Mouse (Mus musculus) small intestine, adult 2 months (tissue): Measurements from ENCODE around the gene Nus1. TPM values are rescaled to one million over a fixed set of nuclear protein-coding genes. Genes with fewer than 3 reads are reported as not detected.

ENCODE experiments used
- H3K27ac ChIP-seq: fragments of 200-500 bp; 2 replicates; pipeline ENCODE4 v1.5.1; 2012; ENCODE audit warnings: low read depth, low read length, control low read depth, inconsistent platforms; ENCODE audit not compliant: insufficient read depth
- H3K27me3 ChIP-seq: fragments of 200-500 bp; 2 replicates; pipeline ENCODE4 v1.6.1; 2012; ENCODE audit warnings: mild to moderate bottlenecking, moderate library complexity, low read length, inconsistent platforms; ENCODE audit not compliant: control insufficient read depth, insufficient read depth
- H3K36me3 ChIP-seq: fragments of 200-500 bp; 2 replicates; pipeline ENCODE4 v1.6.1; 2012; ENCODE audit warnings: mild to moderate bottlenecking, low read length, control low read depth, inconsistent platforms; ENCODE audit not compliant: control insufficient read depth, insufficient read depth
- H3K4me1 ChIP-seq: fragments of 200-500 bp; 2 replicates; pipeline ENCODE4 v1.6.1; 2012; ENCODE audit warnings: low read length, inconsistent platforms, mixed read lengths; ENCODE audit not compliant: control insufficient read depth, insufficient read depth, insufficient read length
- H3K4me3 ChIP-seq: fragments of 200-500 bp; 2 replicates; pipeline ENCODE4 v1.5.1; 2012; ENCODE audit warnings: low read depth, mild to moderate bottlenecking, control low read depth, inconsistent platforms, low read length, moderate library complexity
- CTCF ChIP-seq: fragments of 200-500 bp; IDR thresholded peaks from 2 replicates; pipeline ENCODE4 v1.5.1; 2012; ENCODE audit warnings: low read depth, mild to moderate bottlenecking, control low read depth, inconsistent platforms, low read length, moderate library complexity, mixed read lengths; ENCODE audit not compliant: insufficient replicate concordance, insufficient read length; ENCODE audit errors: extremely low read depth
- POLR2A ChIP-seq: fragments of 200-500 bp; IDR thresholded peaks from 2 replicates; pipeline ENCODE4 v1.6.1; 2012; ENCODE audit warnings: low read depth, mild to moderate bottlenecking, control low read depth, inconsistent platforms, low read length, moderate library complexity
- WGBS: fragments of 180-500 bp; shearing (Covaris S2); methylation state at CpG from one replicate; pipeline ENCODE4 v1.1.7; 2018; 5-methylcytosine and 5-hydroxymethylcytosine counted together
- polyA plus RNA-seq: library from polyadenylated mRNA; depleted of rRNA; stranded (reverse); fragments of >200 nt; gene quantifications from 2 replicates; pipeline ENCODE4 v1.2.3, GENCODE M21; 2012; rRNA removed

Gene Nus1
- polyA plus RNA-seq, 1 experiment = 25.2 TPM

DNA sequence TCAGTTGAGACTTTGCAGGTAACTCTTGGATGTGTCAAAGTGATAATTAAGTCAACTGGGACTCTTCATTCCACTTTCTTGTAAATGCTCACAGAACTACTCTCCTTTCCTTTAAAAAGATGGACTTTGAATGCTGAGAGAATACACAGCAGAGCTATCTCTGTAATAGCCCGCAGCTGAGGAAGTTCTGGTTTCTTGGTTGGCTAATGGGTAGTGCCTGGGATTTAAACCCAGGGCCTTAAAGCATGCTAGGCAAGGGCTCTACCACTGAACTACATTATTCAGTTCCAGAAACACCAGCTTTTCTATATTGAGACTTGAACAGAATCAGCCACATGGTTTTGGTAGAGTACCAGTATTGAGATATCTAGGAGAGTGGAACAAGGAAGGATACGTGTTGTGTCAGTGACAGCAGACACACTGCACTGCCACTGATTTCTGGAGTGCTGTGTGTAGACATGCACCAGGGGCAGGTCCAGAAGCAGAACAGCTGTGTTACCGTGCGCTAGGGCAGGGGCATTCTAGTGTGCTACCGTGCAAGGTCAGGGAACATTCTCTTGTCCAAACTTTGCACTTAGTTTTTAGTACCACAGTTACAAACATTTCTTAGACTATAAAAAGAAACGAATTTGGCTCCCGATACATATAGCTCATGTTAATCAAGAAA is 9.1 kb downstream of the Nus1 start:
- no peak for TF ChIP-seq CTCF
- TF ChIP-seq POLR2A = no peak
- Histone ChIP-seq H3K27ac (0 out of 2 replicates have a peak overlapping the region, but pooled peaks have one; percentile 22), H3K36me3 (peaks cover 15% of the 10 kb centered on the region), H3K4me1 (peaks cover 20% of the 10 kb centered on the region), H3K27me3 (no peaks in the 10 kb centered on the region), H3K4me3 (no peak overlapping the region)
- WGBS = 42% methylated on average over 7 of the region's 7 CpGs

- Histone ChIP-seq H3K36me3 (peaks cover 24% of the 10 kb centered on the region), H3K4me1 (peaks cover 17% of the 10 kb centered on the region), H3K27ac (peak overlapping the region; percentile 15; the same call in 1 of the 2 replicates), H3K4me3 (no peak overlapping the region), H3K27me3 (no peaks in the 10 kb centered on the region)
- TF ChIP-seq CTCF (no peak), POLR2A (no peak)
- 28% methylated on average over 2 of the region's 2 CpGs for WGBS
Observed at GRCm38 (mm10) chr10:52427634-52428415, 10.5 kb downstream of the Nus1 start.

- peaks cover 49% of the 10 kb centered on the region for H3K36me3 ChIP-seq
- no peaks in the 10 kb centered on the region for H3K27me3 ChIP-seq
- peaks cover 13% of the 10 kb centered on the region for H3K4me1 ChIP-seq
- TF ChIP-seq CTCF = no peak
- no peak for TF ChIP-seq POLR2A
- no peak overlapping the region for H3K27ac ChIP-seq
- H3K4me3 ChIP-seq = no peak overlapping the region
- WGBS = 75% methylated on average over 1 of the region's 1 CpGs
Observed at GRCm38 (mm10) chr10:52430953-52431352, 13.6 kb downstream of the Nus1 start.

DNA sequence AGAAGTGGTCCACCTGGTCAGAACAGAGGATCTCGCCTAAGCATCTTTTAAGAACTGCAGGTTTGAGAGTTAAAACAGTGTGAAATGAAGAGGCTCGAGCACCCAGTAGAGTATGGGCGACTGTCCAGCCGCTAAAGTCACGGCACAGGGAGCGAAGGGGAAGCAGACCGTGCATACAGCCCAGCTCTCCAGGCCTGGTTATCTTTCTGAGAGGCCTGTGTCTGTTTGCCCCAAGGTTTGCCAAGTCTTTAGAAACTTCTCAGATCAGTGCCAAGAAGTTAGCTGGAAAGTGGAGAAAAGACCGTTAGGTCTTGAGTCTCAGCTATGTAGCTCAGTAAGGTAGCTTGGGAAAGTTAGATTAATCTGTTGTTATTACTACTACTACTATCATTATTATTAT is 17.5 kb downstream of the Nus1 start:
- WGBS = 93% methylated on average over 8 of the region's 8 CpGs
- Histone ChIP-seq H3K27ac (no peak overlapping the region), H3K4me3 (no peak overlapping the region), H3K4me1 (no peaks in the 10 kb centered on the region), H3K36me3 (peaks cover 64% of the 10 kb centered on the region), H3K27me3 (no peaks in the 10 kb centered on the region)
- no peak for TF ChIP-seq POLR2A

DNA sequence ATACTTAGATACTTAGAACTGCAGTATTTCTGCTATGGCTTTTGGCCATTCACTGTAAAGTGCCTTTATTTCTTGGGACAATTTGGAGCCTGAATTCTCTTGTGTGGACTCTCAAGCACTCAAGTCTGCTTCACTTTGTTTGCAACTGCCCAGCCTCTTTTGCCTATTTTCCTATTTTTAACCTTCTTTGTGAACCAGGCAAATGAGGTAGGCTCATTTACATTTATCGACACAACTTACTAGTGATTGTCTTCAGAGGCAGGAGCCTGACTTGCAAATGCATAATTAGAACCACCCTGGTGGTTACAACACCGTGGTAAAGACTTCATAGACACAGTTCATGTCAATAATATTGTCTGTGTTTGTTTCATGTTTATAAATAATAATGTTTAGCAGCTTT is 43.3 kb downstream of the Nus1 start:
- Histone ChIP-seq H3K27me3 (no peaks in the 10 kb centered on the region), H3K27ac (no peak overlapping the region), H3K4me1 (no peaks in the 10 kb centered on the region), H3K4me3 (no peak overlapping the region), H3K36me3 (no peaks in the 10 kb centered on the region)
- WGBS = 70% methylated on average over 2 of the region's 2 CpGs
- TF ChIP-seq CTCF (no peak), POLR2A (no peak)

DNA sequence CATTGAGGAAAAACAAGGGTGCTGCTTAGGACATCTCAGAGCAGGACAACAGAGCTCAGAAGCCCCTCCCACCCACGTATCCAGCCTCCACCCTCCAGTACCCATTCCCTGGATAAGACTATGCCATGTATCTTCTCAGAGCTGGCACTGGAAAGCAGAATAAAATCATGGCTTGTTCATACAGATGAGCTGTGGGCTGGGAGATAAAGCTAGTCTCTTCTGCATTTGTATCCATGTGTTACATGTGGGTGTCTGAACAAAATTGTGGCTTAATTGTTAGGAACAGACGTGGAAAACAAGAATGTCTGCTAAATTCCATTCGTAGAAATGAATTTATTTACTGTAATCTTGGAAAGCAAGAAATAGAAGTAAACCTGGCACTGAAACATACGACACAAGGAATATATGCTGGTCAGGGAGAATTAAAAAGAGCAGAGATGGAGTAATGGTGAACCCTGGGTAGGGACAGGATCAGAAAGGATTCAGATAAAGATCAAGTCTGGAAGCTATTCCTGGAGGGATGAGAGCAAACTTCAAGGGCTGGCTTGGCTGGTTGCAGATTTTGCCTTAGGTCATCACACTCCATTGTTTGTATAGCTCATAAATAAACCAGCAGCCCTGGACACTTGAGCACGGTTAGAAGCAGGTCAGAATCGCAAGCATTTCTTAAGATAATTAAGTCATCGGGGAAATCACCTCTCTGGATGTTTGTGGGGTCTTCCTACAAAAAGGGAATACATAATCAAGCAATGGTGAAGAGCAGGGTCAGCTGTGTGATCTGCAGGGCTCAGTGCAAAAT is 46.8 kb downstream of the Nus1 start:
- WGBS = 58% methylated on average over 7 of the region's 7 CpGs
- TF ChIP-seq POLR2A (no peak), CTCF (no peak)
- Histone ChIP-seq H3K27me3 (no peaks in the 10 kb centered on the region), H3K4me1 (no peaks in the 10 kb centered on the region), H3K27ac (no peak overlapping the region), H3K36me3 (no peaks in the 10 kb centered on the region), H3K4me3 (no peak overlapping the region)

DNA sequence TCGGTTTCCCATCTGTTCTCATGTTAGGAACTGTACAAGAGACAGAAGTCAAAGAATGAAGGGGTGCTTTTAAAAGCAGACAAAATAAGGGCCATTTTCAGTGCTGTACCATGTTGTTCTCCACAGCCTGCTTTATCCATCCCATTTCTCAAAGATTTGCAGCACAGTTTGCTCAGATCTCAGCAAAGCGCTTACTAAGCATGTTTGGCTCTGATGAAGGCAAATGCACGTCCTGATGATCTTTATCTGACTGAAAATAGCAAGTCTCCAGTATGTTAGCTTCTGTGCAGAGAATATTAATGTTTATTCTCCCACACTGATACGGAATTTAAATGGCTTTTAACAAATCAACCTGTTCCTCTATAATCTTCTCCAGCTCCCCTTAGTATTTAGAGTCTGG is 54.2 kb downstream of the Nus1 start:
- Histone ChIP-seq H3K27me3 (no peaks in the 10 kb centered on the region), H3K4me3 (no peak overlapping the region), H3K27ac (no peak overlapping the region), H3K36me3 (no peaks in the 10 kb centered on the region), H3K4me1 (no peaks in the 10 kb centered on the region)
- TF ChIP-seq CTCF (no peak), POLR2A (no peak)
- 62% methylated on average over 4 of the region's 4 CpGs for WGBS

Other genes with a start within 250 kb of the Nus1 start
- 0.03 and 0.25 TPM in 2 replicates for gene Ros1, start 222.3 kb upstream of the Nus1 start, polyA plus RNA-seq
- gene Dcbld1, start 183.9 kb upstream of the Nus1 start, polyA plus RNA-seq = 13.7 and 21.0 TPM in 2 replicates
- not detected in 2 replicates for gene Gm26741, start 58.8 kb upstream of the Nus1 start, polyA plus RNA-seq
- 1.6 and 2.6 TPM in 2 replicates for gene Gopc, start 35.4 kb upstream of the Nus1 start, polyA plus RNA-seq
- not detected in 2 replicates for gene Nepn, start 28.6 kb upstream of the Nus1 start, polyA plus RNA-seq